Mouse (Mus musculus) liver, embryonic 14.5 days (tissue): ENCODE data around the gene Zfpm1. TPM values are rescaled to one million over a fixed set of nuclear protein-coding genes. Genes with fewer than 3 reads are reported as not detected.

ENCODE experiments used
- ATAC-seq: fragments of 200-750 bp; cut with Nextera tagmentation; 2 replicates; pipeline ENCODE4 v1.8.0; 2017; ENCODE audit warnings: moderate number of reproducible peaks, mild to moderate bottlenecking, moderate library complexity; ENCODE audit not compliant: insufficient read depth
- DNase-seq, 3 experiments: peaks; one replicate each; pipeline ENCODE4 v3.0.0-alpha.2; 2012 to 2013; ENCODE audit warnings: low read depth in 3 of 3, low spot score in 3 of 3
- H3K27ac ChIP-seq: fragments of 300-500 bp; sonication (generic); 2 replicates; pipeline ENCODE4 v1.5.1; 2014; ENCODE audit warnings: moderate library complexity, mild to moderate bottlenecking, control low read depth, inconsistent platforms
- H3K27me3 ChIP-seq: fragments of 300-500 bp; sonication (generic); 2 replicates; pipeline ENCODE4 v1.6.1; 2014; ENCODE audit warnings: mild to moderate bottlenecking, low read length, moderate library complexity; ENCODE audit not compliant: control insufficient read depth, insufficient read depth
- H3K36me3 ChIP-seq: fragments of 300-500 bp; sonication (generic); replicated peaks from 2 replicates; pipeline ENCODE4 v1.6.1; 2014; ENCODE audit warnings: low read depth; ENCODE audit not compliant: control insufficient read depth, insufficient read depth
- H3K4me1 ChIP-seq, 2 experiments: fragments of 200-500 bp in 1 of 2; fragments of 300-500 bp in 1 of 2; sonication (generic) in 1 of 2; replicated peaks; 2 replicates each; pipeline ENCODE4 v1.6.1; 2012 to 2014; ENCODE audit warnings: antibody characterized with exemption in 1 of 2, inconsistent platforms in 1 of 2, low read length in 1 of 2; ENCODE audit not compliant: control insufficient read depth in 2 of 2, insufficient read depth in 2 of 2
- H3K4me2 ChIP-seq: fragments of 300-500 bp; sonication (generic); 2 replicates; pipeline ENCODE4 v1.6.1; 2014; ENCODE audit warnings: low read depth, mild to moderate bottlenecking, control low read depth, moderate library complexity
- H3K4me3 ChIP-seq, 2 experiments: fragments of 200-500 bp in 1 of 2; fragments of 300-500 bp in 1 of 2; sonication (generic) in 1 of 2; 2 replicates each; pipeline ENCODE4 v1.5.1; 2012 to 2014; ENCODE audit warnings: low read depth in 2 of 2, low read length in 2 of 2, mild to moderate bottlenecking in 2 of 2, control low read depth in 1 of 2, inconsistent platforms in 1 of 2, moderate library complexity in 1 of 2; ENCODE audit not compliant: insufficient read depth in 1 of 2
- H3K9ac ChIP-seq: fragments of 300-500 bp; sonication (generic); replicated peaks from 2 replicates; pipeline ENCODE4 v1.6.1; 2014; ENCODE audit warnings: mild to moderate bottlenecking, control low read depth, moderate library complexity
- H3K9me3 ChIP-seq: fragments of 300-500 bp; sonication (generic); 2 replicates; pipeline ENCODE4 v1.6.1; 2016; ENCODE audit warnings: low read length, mixed read lengths; ENCODE audit not compliant: control insufficient read depth
- CTCF ChIP-seq: IDR thresholded peaks from 2 replicates; pipeline ENCODE4 v1.5.1; 2016; ENCODE audit warnings: antibody characterized with exemption, low read depth, control low read depth
- EP300 ChIP-seq: IDR thresholded peaks from 2 replicates; pipeline ENCODE4 v1.6.1; 2016; ENCODE audit warnings: antibody characterized with exemption, low read depth
- WGBS: fragments of 180-500 bp; shearing (Covaris S2); extraction: QIAGEN DNeasy Blood & Tissue Kit; methylation state at CpG from one replicate; pipeline ENCODE4 v1.1.7; 2014; ENCODE audit not compliant: insufficient replicate concordance; 5-methylcytosine and 5-hydroxymethylcytosine counted together
- polyA plus RNA-seq, 2 experiments: library from polyadenylated mRNA; depleted of rRNA in 1 of 2; stranded (reverse) in 1 of 2; unstranded in 1 of 2; fragments of >200 nt; fragmentation: Nextera tagmentation in 1 of 2; extraction: Ambion mirVana in 1 of 2; gene quantifications; 2 replicates each; pipeline versions ENCODE4 v1.2.1 to v1.2.3; 2012 to 2014

Gene Zfpm1
- polyA plus RNA-seq, 2 experiments: 13.3 to 69.6 TPM

DNA sequence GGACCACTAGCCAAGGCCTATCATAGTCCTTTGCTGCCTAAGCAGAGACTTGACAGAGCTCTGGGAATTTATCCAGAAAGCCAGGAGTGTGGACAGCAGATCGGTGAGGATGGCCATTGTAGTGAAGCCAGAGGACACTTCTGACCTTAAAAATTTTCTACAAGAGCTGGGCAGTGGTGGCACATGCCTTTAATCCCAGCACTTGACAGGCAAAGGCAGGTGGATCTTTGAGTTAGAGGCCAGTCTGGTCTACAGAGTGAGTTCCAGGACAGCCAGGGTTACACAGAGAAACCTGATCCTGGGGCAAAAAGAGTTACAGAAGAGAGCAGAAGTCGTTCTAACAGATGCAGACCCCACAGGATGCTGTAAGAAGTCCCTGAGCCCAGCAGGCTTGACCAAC is 34.5 kb downstream of the Zfpm1 start:
- H3K27ac ChIP-seq: peak overlapping the region; percentile 85
- WGBS: 52% methylated on average over 2 of the region's 2 CpGs
- H3K4me1 ChIP-seq: peaks cover 99% of the 10 kb centered on the region in 2 experiments
- H3K9me3 ChIP-seq: no peaks in the 10 kb centered on the region
- no peak overlapping the region for H3K4me3 ChIP-seq
- H3K4me2 ChIP-seq: no peak overlapping the region; the same call in 1 of the 2 replicates
- no peak for TF ChIP-seq CTCF
- TF ChIP-seq EP300: no peak
- H3K36me3 ChIP-seq: peaks cover 77% of the 10 kb centered on the region
- ATAC-seq (no peak), DNase-seq (no peak)
- peak overlapping the region; percentile 58 for H3K9ac ChIP-seq
- H3K27me3 ChIP-seq: no peaks in the 10 kb centered on the region

DNA sequence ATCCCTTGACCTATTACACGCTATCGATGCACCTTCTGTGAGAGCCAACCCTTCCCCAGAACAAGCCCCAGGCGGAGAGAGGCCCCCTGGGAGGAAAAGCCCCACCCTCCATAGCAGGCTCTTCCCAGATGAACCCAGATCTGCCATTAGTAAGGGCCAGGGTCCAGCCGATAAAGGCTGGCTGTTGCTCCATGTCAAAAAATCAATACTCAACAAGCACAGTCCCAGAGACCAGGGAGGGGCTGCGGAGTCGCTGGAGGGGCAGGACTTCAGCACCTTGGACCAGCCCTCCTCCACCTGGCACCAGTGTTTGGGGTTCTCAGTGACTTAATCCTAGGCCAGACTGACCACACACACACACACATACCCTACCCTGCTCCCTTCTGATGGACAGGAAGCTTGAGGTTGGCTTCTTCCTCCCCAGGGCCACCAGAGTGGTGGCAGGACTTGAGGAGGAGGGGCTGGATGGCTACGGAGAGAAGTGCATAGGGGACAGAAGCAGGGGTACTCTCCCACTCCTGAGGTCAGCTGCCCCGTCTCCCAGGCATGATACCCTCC is 36.1 kb downstream of the Zfpm1 start:
- DNase-seq (no peak), ATAC-seq (peak; percentile 0; the same call in 1 of the 2 replicates)
- 7% methylated on average over 8 of the region's 8 CpGs for WGBS
- peak overlapping the region in 1 of 2 experiments; percentile 7; a peak in 2 of 4 replicates for H3K4me3 ChIP-seq
- H3K27ac ChIP-seq: peak overlapping the region; percentile 85
- no peaks in the 10 kb centered on the region for H3K9me3 ChIP-seq
- no peaks in the 10 kb centered on the region for H3K27me3 ChIP-seq
- H3K4me1 ChIP-seq: peaks cover 99 to 100% of the 10 kb centered on the region in 2 experiments
- no peak for TF ChIP-seq CTCF
- TF ChIP-seq EP300: no peak
- peak overlapping the region; percentile 23 for H3K4me2 ChIP-seq
- peaks cover 73% of the 10 kb centered on the region for H3K36me3 ChIP-seq
- peak overlapping the region; percentile 58 for H3K9ac ChIP-seq

DNA sequence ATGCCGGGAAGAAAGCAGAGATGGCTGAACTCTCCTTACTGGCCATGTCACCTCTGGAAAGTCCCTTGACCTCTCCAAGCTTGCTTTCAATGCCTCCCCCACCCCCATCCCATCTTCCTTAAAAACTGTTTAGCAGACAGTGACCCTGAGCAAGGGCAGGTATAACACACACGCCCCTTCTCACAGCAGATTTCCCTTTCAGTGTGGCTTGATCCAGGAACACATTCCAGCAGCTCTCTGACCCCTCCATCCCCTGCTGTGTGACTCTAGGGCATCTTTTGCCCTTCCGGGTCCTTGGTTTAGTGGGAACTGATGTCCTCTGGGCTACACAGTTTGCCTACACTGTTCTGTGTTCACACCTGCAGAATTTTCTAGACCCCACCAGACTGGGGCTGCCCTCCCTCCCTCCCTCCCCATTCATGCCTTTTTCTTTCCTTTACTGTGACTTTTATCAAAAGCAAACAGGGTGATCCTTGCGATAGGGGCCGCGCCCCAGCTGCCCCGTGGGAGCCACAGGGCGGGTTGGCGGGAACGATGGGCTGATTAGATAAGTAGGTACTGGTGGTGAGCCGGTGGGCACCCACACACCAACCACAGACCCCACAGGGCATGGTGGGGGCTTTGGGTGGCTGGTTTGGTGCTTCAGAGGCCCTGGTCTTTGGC is 37.2 kb downstream of the Zfpm1 start:
- H3K27me3 ChIP-seq: no peaks in the 10 kb centered on the region
- peak overlapping the region; percentile 85 for H3K27ac ChIP-seq
- no peaks in the 10 kb centered on the region for H3K9me3 ChIP-seq
- H3K36me3 ChIP-seq: peaks cover 71% of the 10 kb centered on the region
- peak overlapping the region; percentile 23 for H3K4me2 ChIP-seq
- H3K9ac ChIP-seq: peak overlapping the region; percentile 58
- 17% methylated on average over 11 of the region's 11 CpGs for WGBS
- no peak for TF ChIP-seq CTCF
- TF ChIP-seq EP300: peak; percentile 83
- ATAC-seq (no peak), DNase-seq (no peak)
- peaks cover 98% of the 10 kb centered on the region in 2 experiments for H3K4me1 ChIP-seq
- no peak overlapping the region for H3K4me3 ChIP-seq

DNA sequence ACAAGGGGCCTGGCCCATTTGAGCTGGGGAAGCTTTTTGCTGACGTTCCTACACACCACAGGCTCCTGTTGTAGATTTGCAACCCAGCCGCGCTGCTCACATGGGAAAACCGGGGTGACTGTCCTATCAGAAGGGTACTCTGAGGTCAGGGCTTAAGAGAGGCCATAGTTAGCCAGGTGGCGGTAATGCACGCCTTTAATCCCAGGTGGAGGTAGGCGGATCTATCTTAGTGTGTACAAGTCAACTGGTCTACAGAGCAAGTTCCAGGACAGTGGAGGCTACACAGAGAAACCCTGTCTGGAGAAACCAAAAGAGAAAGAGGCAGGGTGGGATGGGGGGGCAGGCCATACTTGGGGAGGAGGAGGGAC is 37.8 kb downstream of the Zfpm1 start:
- no peak for DNase-seq
- peaks cover 98% of the 10 kb centered on the region in 2 experiments for H3K4me1 ChIP-seq

DNA sequence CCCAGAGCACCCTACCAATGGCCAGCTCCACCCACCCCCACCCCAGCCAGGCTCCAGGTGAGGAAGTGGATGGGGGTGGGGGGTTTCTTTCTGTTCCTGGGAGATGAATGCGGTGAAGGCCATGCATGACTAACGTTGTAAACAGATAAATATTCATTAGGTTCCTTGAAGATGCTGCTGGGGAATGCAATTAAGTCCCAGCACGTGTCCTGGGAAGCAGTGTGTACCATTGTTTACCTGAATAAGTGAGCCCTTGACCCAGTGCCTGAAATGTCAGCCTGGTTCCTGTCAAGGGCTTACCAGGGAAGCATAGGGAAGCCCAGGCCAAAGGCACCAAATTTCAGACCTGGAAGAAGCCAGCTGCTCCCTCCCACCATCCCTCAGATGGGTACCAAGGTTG is 38.6 kb downstream of the Zfpm1 start:
- Histone ChIP-seq H3K27me3 (no peaks in the 10 kb centered on the region), H3K4me2 (peak overlapping the region; percentile 64), H3K4me3 (no peak overlapping the region), H3K27ac (peak overlapping the region; percentile 85), H3K4me1 (peaks cover 98% of the 10 kb centered on the region in 2 experiments), H3K9ac (peak overlapping the region; percentile 52), H3K9me3 (no peaks in the 10 kb centered on the region), H3K36me3 (peaks cover 71% of the 10 kb centered on the region)
- ATAC-seq (no peak), DNase-seq (no peak)
- 45% methylated on average over 3 of the region's 3 CpGs for WGBS
- TF ChIP-seq EP300 (no peak), CTCF (no peak)

More for the DNA sequence above, 37.8 kb downstream of the Zfpm1 start:
- H3K36me3 ChIP-seq: peaks cover 71% of the 10 kb centered on the region
- H3K4me2 ChIP-seq: peak overlapping the region; percentile 23
- H3K9ac ChIP-seq: peak overlapping the region; percentile 58
- WGBS: 24% methylated on average over 7 of the region's 7 CpGs
- TF ChIP-seq EP300 (no peak), CTCF (no peak)
- H3K9me3 ChIP-seq: no peaks in the 10 kb centered on the region
- no peaks in the 10 kb centered on the region for H3K27me3 ChIP-seq
- no peak overlapping the region for H3K4me3 ChIP-seq
- ATAC-seq: no peak
- peak overlapping the region; percentile 85 for H3K27ac ChIP-seq
